Mouse (Mus musculus) lung, embryonic 14.5 days (tissue): Measurements from ENCODE around the gene Scmh1. TPM values are rescaled to one million over a fixed set of nuclear protein-coding genes. Genes with fewer than 3 reads are reported as not detected.
A peak's percentile ranks its signal among the peaks of the same experiment; 100 is the strongest.
"Not testable (repeated sequence)": the region's sequence is repeated elsewhere in the genome, so short reads cannot be mapped to it uniquely, and the experiment has no call there.

Experiments
- ATAC-seq: fragments of 200-750 bp; cut with Nextera tagmentation; 2 replicates; pipeline ENCODE4 v1.8.0; 2017; ENCODE audit warnings: mild to moderate bottlenecking, moderate TSS enrichment, moderate library complexity; ENCODE audit not compliant: insufficient read depth
- DNase-seq: peaks from one replicate; pipeline ENCODE4 v3.0.0-alpha.2; 2015
- H3K27ac ChIP-seq: fragments of 300-500 bp; sonication (generic); 2 replicates; pipeline ENCODE4 v1.5.1; 2014; ENCODE audit warnings: low read depth, mild to moderate bottlenecking, moderate library complexity
- H3K27me3 ChIP-seq: fragments of 300-500 bp; sonication (generic); 2 replicates; pipeline ENCODE4 v1.6.1; 2014; ENCODE audit warnings: low read length, control low read depth; ENCODE audit not compliant: insufficient read depth
- H3K36me3 ChIP-seq: fragments of 300-500 bp; sonication (generic); 2 replicates; pipeline ENCODE4 v1.6.1; 2014; ENCODE audit warnings: control low read depth; ENCODE audit not compliant: insufficient read depth
- H3K4me1 ChIP-seq: fragments of 300-500 bp; sonication (generic); 2 replicates; pipeline ENCODE4 v1.6.1; 2014; ENCODE audit warnings: antibody characterized with exemption, control low read depth; ENCODE audit not compliant: insufficient read depth
- H3K4me2 ChIP-seq: fragments of 300-500 bp; sonication (generic); 2 replicates; pipeline ENCODE4 v1.6.1; 2014; ENCODE audit warnings: mild to moderate bottlenecking
- H3K4me3 ChIP-seq: fragments of 300-500 bp; sonication (generic); 2 replicates; pipeline ENCODE4 v1.5.1; 2014; ENCODE audit warnings: low read depth, low read length
- H3K9ac ChIP-seq: fragments of 300-500 bp; sonication (generic); 2 replicates; pipeline ENCODE4 v1.6.1; 2014
- H3K9me3 ChIP-seq: fragments of 300-500 bp; sonication (generic); 2 replicates; pipeline ENCODE4 v1.6.1; 2016; ENCODE audit warnings: low read depth, low read length, control low read depth
- CTCF ChIP-seq: IDR thresholded peaks from 2 replicates; pipeline ENCODE4 v1.5.1; 2016; ENCODE audit warnings: antibody characterized with exemption, low read depth
- WGBS: fragments of 180-500 bp; shearing (Covaris S2); extraction: QIAGEN DNeasy Blood & Tissue Kit; methylation state at CpG from one replicate; pipeline ENCODE4 v1.1.7; 2014; 5-methylcytosine and 5-hydroxymethylcytosine counted together
- polyA plus RNA-seq: library from polyadenylated mRNA; unstranded; fragments of >200 nt; fragmentation: Nextera tagmentation; extraction: Ambion mirVana; gene quantifications from 2 replicates; pipeline ENCODE4 v1.2.1, GENCODE M21; 2014

Scmh1 gene
- polyA plus RNA-seq, 1 experiment from 2014 or later = 48.5 TPM

GRCm38 (mm10) chr4:120388998-120389542, 16.0 kb upstream of the Scmh1 start:
- Histone ChIP-seq H3K9me3 (no peaks in the 10 kb centered on the region), H3K27ac (no peak overlapping the region), H3K27me3 (no peaks in the 10 kb centered on the region), H3K4me2 (no peak overlapping the region), H3K36me3 (no peaks in the 10 kb centered on the region), H3K9ac (no peak overlapping the region), H3K4me3 (no peak overlapping the region), H3K4me1 (no peaks in the 10 kb centered on the region)
- DNase-seq = no peak
- ATAC-seq = no peak
- 55% methylated on average over 3 of the region's 3 CpGs for WGBS
- no peak for TF ChIP-seq CTCF

- H3K9ac ChIP-seq = no peak overlapping the region
- no peaks in the 10 kb centered on the region for H3K4me1 ChIP-seq
- no peak overlapping the region for H3K4me2 ChIP-seq
- H3K4me3 ChIP-seq = no peak overlapping the region
- no peak for DNase-seq
- H3K27ac ChIP-seq = no peak overlapping the region
- H3K9me3 ChIP-seq = no peaks in the 10 kb centered on the region
- WGBS = 55% methylated on average over 6 of the region's 6 CpGs
- no peak for ATAC-seq
- no peak for TF ChIP-seq CTCF
- no peaks in the 10 kb centered on the region for H3K36me3 ChIP-seq
- H3K27me3 ChIP-seq = no peaks in the 10 kb centered on the region
Observed at GRCm38 (mm10) chr4:120389546-120389945, 15.5 kb upstream of the Scmh1 start.

- 52% methylated on average over 6 of the region's 6 CpGs for WGBS
- H3K27me3 ChIP-seq = no peaks in the 10 kb centered on the region
Observed at GRCm38 (mm10) chr4:120391591-120391990, 13.5 kb upstream of the Scmh1 start.

GRCm38 (mm10) chr4:120392341-120392740, 12.7 kb upstream of the Scmh1 start:
- H3K27ac ChIP-seq = no peak overlapping the region; the same call in 1 of the 2 replicates
- 58% methylated on average over 4 of the region's 4 CpGs for WGBS

More at GRCm38 (mm10) chr4:120391591-120391990, 13.5 kb upstream of the Scmh1 start:
- H3K9ac ChIP-seq = no peak overlapping the region
- ATAC-seq (no peak), DNase-seq (no peak)
- H3K4me3 ChIP-seq = no peak overlapping the region
- TF ChIP-seq CTCF = no peak
- H3K4me2 ChIP-seq = no peak overlapping the region
- H3K9me3 ChIP-seq = no peaks in the 10 kb centered on the region
- no peaks in the 10 kb centered on the region for H3K36me3 ChIP-seq
- peak overlapping the region; percentile 6; the same call in 1 of the 2 replicates for H3K27ac ChIP-seq
- no peaks in the 10 kb centered on the region for H3K4me1 ChIP-seq

GRCm38 (mm10) chr4:120392748-120393147, 12.3 kb upstream of the Scmh1 start:
- DNase-seq (no peak), ATAC-seq (no peak)
- Histone ChIP-seq H3K27me3 (no peaks in the 10 kb centered on the region), H3K4me2 (no peak overlapping the region), H3K36me3 (no peaks in the 10 kb centered on the region), H3K27ac (no peak overlapping the region), H3K9ac (no peak overlapping the region), H3K9me3 (no peaks in the 10 kb centered on the region), H3K4me1 (no peaks in the 10 kb centered on the region), H3K4me3 (no peak overlapping the region)
- no peak for TF ChIP-seq CTCF
- 29% methylated on average over 3 of the region's 3 CpGs for WGBS

More at GRCm38 (mm10) chr4:120392341-120392740, 12.7 kb upstream of the Scmh1 start:
- no peaks in the 10 kb centered on the region for H3K27me3 ChIP-seq
- no peak overlapping the region for H3K4me3 ChIP-seq
- ATAC-seq = no peak
- H3K4me2 ChIP-seq = no peak overlapping the region
- H3K9ac ChIP-seq = no peak overlapping the region
- no peak for DNase-seq
- TF ChIP-seq CTCF = no peak
- H3K36me3 ChIP-seq = no peaks in the 10 kb centered on the region
- H3K4me1 ChIP-seq = no peaks in the 10 kb centered on the region
- no peaks in the 10 kb centered on the region for H3K9me3 ChIP-seq

- Histone ChIP-seq H3K9ac (no peak overlapping the region), H3K9me3 (no peaks in the 10 kb centered on the region), H3K36me3 (no peaks in the 10 kb centered on the region), H3K27ac (no peak overlapping the region), H3K4me1 (0 out of 2 replicates have a peak, but pooled peaks cover 6% of the 10 kb centered on the region), H3K27me3 (no peaks in the 10 kb centered on the region), H3K4me2 (no peak overlapping the region), H3K4me3 (no peak overlapping the region)
- TF ChIP-seq CTCF = no peak
- no peak for DNase-seq
- 79% methylated on average over 3 of the region's 3 CpGs for WGBS
- no peak for ATAC-seq
Observed at GRCm38 (mm10) chr4:120400251-120400650, 4.8 kb upstream of the Scmh1 start.

GRCm38 (mm10) chr4:120402105-120402504, 3.0 kb upstream of the Scmh1 start:
- not testable (repeated sequence) for H3K27ac ChIP-seq, H3K4me2 ChIP-seq, H3K9ac ChIP-seq, H3K4me3 ChIP-seq, ATAC-seq, H3K9me3 ChIP-seq, H3K36me3 ChIP-seq, H3K4me1 ChIP-seq, H3K27me3 ChIP-seq, DNase-seq
